Mouse (Mus musculus) embryonic facial prominence, embryonic 11.5 days (tissue): ENCODE data around the gene Pax6. TPM values are rescaled to one million over a fixed set of nuclear protein-coding genes. Genes with fewer than 3 reads are reported as not detected.

Experiments
- ATAC-seq: fragments of 200-750 bp; cut with Nextera tagmentation; replicated peaks from 2 replicates; pipeline ENCODE4 v1.8.0; 2017; ENCODE audit warnings: low read depth; ENCODE audit not compliant: insufficient number of reproducible peaks, low FRiP score, low TSS enrichment
- DNase-seq: peaks from one replicate; pipeline ENCODE4 v3.0.0-alpha.2; 2015; ENCODE audit warnings: low spot score
- H3K27ac ChIP-seq: fragments of 300-500 bp; sonication (generic); replicated peaks from 2 replicates; pipeline ENCODE4 v1.5.1; 2014; ENCODE audit warnings: mild to moderate bottlenecking, low read depth, low read length, control low read depth
- H3K27me3 ChIP-seq: fragments of 300-500 bp; sonication (generic); 2 replicates; pipeline ENCODE4 v1.6.1; 2014; ENCODE audit warnings: mild to moderate bottlenecking, low read length, moderate library complexity, mixed read lengths; ENCODE audit not compliant: control insufficient read depth, insufficient read depth
- H3K36me3 ChIP-seq: fragments of 300-500 bp; sonication (generic); replicated peaks from 2 replicates; pipeline ENCODE4 v1.6.1; 2014; ENCODE audit warnings: low read depth, mild to moderate bottlenecking, low read length, moderate library complexity, mixed read lengths; ENCODE audit not compliant: control insufficient read depth, insufficient read depth
- H3K4me1 ChIP-seq: fragments of 300-500 bp; sonication (generic); 2 replicates; pipeline ENCODE4 v1.6.1; 2014; ENCODE audit warnings: low read length, mixed read lengths; ENCODE audit not compliant: control insufficient read depth, insufficient read depth
- H3K4me2 ChIP-seq: fragments of 300-500 bp; sonication (generic); 2 replicates; pipeline ENCODE4 v1.6.1; 2014; ENCODE audit warnings: low read depth, mild to moderate bottlenecking, control low read depth, low read length, moderate library complexity
- H3K4me3 ChIP-seq: fragments of 300-500 bp; sonication (generic); 2 replicates; pipeline ENCODE4 v1.5.1; 2014; ENCODE audit warnings: low read depth, low read length, control low read depth
- H3K9ac ChIP-seq: fragments of 300-500 bp; sonication (generic); replicated peaks from 2 replicates; pipeline ENCODE4 v1.6.1; 2014; ENCODE audit warnings: mild to moderate bottlenecking, control low read depth, low read length
- H3K9me3 ChIP-seq: fragments of 300-500 bp; sonication (generic); replicated peaks from 2 replicates; pipeline ENCODE4 v1.6.1; 2016; ENCODE audit warnings: mild to moderate bottlenecking, low read length, inconsistent platforms, mixed read lengths; ENCODE audit not compliant: control insufficient read depth
- WGBS: fragments of 180-500 bp; shearing (Covaris S2); extraction: QIAGEN DNeasy Blood & Tissue Kit; methylation state at CpG from one replicate; pipeline ENCODE4 v1.1.7; 2014; 5-methylcytosine and 5-hydroxymethylcytosine counted together
- polyA plus RNA-seq: library from polyadenylated mRNA; unstranded; fragments of >200 nt; fragmentation: Nextera tagmentation; extraction: Ambion mirVana; gene quantifications from 2 replicates; pipeline ENCODE4 v1.2.1, GENCODE M21; 2014

Pax6 gene
- polyA plus RNA-seq, 1 experiment from 2014 or later: 13.9 TPM

DNA sequence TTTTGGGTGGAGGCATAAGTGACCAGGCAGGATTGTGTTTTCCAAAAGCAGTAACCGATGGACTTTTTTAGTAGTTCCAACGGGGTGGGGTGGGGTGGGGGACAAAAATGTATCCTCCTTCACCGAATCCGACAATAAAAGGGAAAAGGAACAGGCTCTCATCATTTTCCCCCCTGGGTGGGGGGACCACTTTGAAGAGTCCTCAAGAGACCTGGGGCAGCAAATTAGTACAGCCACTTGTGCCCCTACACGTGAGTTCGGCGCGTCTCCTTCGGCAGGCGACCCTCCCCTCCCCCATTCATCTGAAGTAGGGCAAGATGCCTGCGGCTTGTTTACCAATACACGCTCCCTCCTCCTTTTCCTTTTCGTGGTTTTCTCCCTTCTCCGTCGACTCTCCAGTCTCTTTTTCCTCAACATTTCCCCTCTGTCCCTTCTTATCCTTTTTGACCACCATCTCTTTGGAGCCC is 20.6 kb downstream of the Pax6 start:
- H3K4me3 ChIP-seq: no peak overlapping the region
- no peak overlapping the region; the same call in 1 of the 2 replicates for H3K4me2 ChIP-seq
- no peak overlapping the region for H3K27ac ChIP-seq
- ATAC-seq: no peak
- no peaks in the 10 kb centered on the region; the same call in 1 of the 2 replicates for H3K4me1 ChIP-seq
- H3K27me3 ChIP-seq: peaks cover 78% of the 10 kb centered on the region
- H3K9me3 ChIP-seq: no peaks in the 10 kb centered on the region
- peak; percentile 31 for DNase-seq
- under 1% methylated on average over 15 of the region's 15 CpGs for WGBS
- no peak overlapping the region for H3K9ac ChIP-seq
- no peaks in the 10 kb centered on the region for H3K36me3 ChIP-seq

DNA sequence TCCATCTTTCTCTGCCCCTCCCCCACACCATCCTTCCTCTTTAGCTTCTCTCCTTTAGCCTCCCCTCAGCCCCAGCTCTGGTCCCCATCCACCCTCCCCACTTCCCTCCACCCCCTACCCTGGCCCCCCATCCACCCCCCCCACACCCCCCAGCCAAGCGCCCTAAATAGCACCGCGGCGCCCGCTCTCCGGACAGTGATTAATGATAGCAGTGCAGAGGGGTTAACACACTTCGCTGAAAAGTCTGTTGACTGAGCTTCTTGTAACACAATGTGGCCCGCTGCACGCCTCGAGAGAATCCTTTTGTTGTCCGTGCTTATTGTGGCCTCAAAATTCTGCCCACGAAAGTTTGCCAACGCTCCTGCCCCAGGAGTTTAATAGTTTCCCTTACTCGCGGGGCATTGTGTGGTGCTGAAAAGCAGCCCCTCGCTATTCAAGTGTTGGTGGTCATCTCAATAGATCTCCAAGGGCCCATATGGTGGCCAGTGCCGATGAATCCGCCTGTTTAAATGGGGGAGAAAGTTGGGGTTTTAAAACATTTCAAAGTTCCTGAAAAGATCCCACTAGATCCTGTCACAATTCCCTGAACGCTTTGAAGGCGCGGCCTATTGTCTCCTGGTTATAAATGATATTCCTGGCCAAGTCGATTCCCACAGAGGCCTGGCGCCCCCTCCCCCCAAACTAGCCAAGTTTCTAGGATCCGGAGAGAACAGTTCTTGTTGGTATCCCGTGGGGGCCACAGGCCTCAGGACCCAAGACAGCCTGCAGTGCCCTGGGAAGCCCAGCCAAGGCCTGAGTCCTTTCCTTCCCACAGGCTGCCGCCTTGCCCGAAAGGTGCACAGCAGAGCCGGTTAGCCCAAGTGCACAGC is 21.3 kb downstream of the Pax6 start:
- ATAC-seq (peak; percentile 32), DNase-seq (peak; percentile 30)
- Histone ChIP-seq H3K27me3 (peaks cover 75% of the 10 kb centered on the region), H3K9ac (no peak overlapping the region), H3K36me3 (no peaks in the 10 kb centered on the region), H3K4me2 (no peak overlapping the region; the same call in 1 of the 2 replicates), H3K4me3 (0 out of 2 replicates have a peak overlapping the region, but pooled peaks have one; percentile 8), H3K9me3 (no peaks in the 10 kb centered on the region), H3K4me1 (no peaks in the 10 kb centered on the region; the same call in 1 of the 2 replicates), H3K27ac (no peak overlapping the region)
- WGBS: 2% methylated on average over 28 of the region's 28 CpGs

DNA sequence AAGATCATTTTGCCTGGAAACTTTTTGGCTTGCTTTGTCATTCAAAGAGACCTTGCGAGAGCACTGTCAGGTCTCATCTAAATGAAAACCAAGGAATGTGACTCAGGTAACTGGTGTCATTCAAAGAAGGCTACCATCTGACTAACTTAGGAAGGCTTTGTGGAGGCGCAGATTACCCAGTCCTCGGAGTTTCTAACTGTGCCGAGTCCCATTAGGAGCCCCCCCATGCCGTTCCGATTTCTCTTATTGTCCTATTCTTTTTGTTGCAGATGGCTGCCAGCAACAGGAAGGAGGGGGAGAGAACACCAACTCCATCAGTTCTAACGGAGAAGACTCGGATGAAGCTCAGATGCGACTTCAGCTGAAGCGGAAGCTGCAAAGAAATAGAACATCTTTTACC is 22.6 kb downstream of the Pax6 start:
- no peaks in the 10 kb centered on the region for H3K36me3 ChIP-seq
- no peak for ATAC-seq
- no peaks in the 10 kb centered on the region for H3K9me3 ChIP-seq
- H3K4me2 ChIP-seq: no peak overlapping the region
- WGBS: 7% methylated on average over 10 of the region's 10 CpGs
- H3K9ac ChIP-seq: no peak overlapping the region
- no peaks in the 10 kb centered on the region; the same call in 1 of the 2 replicates for H3K4me1 ChIP-seq
- H3K27ac ChIP-seq: no peak overlapping the region
- peaks cover 62% of the 10 kb centered on the region for H3K27me3 ChIP-seq
- H3K4me3 ChIP-seq: no peak overlapping the region
- peak; percentile 11 for DNase-seq

DNA sequence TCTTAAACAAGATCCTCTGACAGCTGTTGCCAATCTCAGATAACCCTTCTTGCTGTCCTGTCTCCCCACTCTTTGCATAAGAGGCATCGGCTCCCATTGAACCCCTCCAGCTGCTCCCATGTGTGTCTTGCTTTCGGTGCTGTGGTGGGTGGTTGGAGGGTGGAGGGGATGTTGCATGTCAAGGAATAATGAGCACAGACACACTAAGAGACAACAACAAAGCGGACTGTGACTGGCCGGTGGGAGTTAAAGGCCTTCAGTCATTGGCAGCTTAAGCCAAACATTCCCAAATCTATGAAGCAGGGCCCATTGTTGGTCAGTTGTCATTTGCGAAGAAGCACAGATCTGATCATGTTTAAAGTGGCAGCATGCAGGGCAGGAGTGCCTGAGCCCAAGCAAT is 29.0 kb downstream of the Pax6 start:
- H3K9me3 ChIP-seq: no peaks in the 10 kb centered on the region
- ATAC-seq (no peak; the same call in 1 of the 2 replicates), DNase-seq (no peak)
- 77% methylated on average over 5 of the region's 5 CpGs for WGBS
- H3K36me3 ChIP-seq: no peaks in the 10 kb centered on the region
- H3K27me3 ChIP-seq: peaks cover 2% of the 10 kb centered on the region; the same call in 1 of the 2 replicates
- H3K27ac ChIP-seq: no peak overlapping the region
- no peak overlapping the region for H3K4me2 ChIP-seq
- H3K9ac ChIP-seq: no peak overlapping the region
- no peak overlapping the region for H3K4me3 ChIP-seq
- no peaks in the 10 kb centered on the region for H3K4me1 ChIP-seq

DNA sequence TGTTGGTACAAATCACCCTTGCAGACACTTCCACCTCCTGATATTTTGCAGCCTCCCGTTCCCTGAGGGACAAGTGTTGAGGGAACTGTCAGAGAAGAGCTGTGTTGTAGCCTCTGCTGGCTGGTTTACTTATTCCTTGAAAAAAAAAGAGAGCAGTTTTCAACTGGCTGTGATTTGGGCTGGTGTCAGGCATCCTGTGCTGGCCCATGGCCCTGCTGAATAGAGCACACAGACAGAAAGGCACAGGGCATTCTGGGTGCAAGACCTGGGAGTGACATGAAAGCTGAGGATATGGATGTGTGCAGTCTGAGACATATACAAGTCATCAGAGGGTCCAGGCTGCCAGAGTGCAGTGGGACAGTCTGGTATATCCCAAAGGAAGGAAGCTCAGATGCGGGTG is 29.9 kb downstream of the Pax6 start:
- no peaks in the 10 kb centered on the region for H3K9me3 ChIP-seq
- no peak overlapping the region for H3K4me2 ChIP-seq
- H3K4me3 ChIP-seq: no peak overlapping the region
- no peaks in the 10 kb centered on the region for H3K4me1 ChIP-seq
- H3K9ac ChIP-seq: no peak overlapping the region
- no peaks in the 10 kb centered on the region for H3K36me3 ChIP-seq
- no peak for DNase-seq
- ATAC-seq: no peak; the same call in 1 of the 2 replicates
- WGBS: 68% methylated on average over 2 of the region's 2 CpGs
- H3K27me3 ChIP-seq: no peaks in the 10 kb centered on the region
- no peak overlapping the region for H3K27ac ChIP-seq

DNA sequence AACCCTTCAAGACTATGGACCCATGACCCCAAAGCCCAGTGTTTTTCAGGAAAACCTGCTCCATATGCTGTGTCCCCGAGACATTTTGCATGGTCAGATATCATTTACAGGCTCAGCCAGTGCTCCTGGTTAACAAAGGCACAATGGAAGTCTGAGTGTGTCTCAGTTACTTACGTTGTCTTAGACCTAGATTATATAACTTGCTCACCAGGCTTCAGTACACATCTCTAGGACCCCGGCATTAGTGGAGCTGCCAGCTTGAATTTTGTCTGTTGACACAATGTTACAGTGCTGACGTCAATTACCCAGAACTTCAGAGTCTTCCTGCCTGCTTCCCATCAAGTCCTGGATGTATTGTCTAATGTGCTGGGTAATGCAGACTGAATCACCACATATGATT is 33.1 kb downstream of the Pax6 start:
- DNase-seq (peak; percentile 35), ATAC-seq (no peak)
- Histone ChIP-seq H3K4me1 (no peaks in the 10 kb centered on the region), H3K9ac (no peak overlapping the region), H3K27ac (no peak overlapping the region), H3K9me3 (no peaks in the 10 kb centered on the region), H3K4me3 (no peak overlapping the region), H3K27me3 (no peaks in the 10 kb centered on the region), H3K36me3 (no peaks in the 10 kb centered on the region), H3K4me2 (no peak overlapping the region)
- 50% methylated on average over 4 of the region's 4 CpGs for WGBS

DNA sequence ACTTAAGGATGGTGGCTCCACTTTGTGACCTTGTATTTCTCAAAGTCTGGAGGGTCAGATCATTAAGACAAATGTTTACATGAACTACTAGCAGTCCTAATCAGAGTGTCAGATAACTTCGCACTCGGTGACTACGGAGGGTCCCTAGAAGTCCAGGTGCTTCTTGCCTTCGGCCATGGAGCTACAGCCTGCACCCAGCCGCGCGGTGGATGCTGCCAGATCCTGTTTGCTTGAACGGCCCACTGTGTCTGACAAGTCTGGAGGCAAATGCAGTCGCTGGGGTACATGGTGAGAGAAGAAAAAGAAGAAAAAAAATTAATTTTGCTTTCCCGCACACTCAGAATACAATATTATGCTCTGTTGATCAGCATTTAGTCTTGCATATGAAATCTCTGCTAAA is 33.9 kb downstream of the Pax6 start:
- Histone ChIP-seq H3K27me3 (no peaks in the 10 kb centered on the region), H3K36me3 (no peaks in the 10 kb centered on the region), H3K27ac (no peak overlapping the region), H3K9ac (no peak overlapping the region), H3K4me1 (no peaks in the 10 kb centered on the region), H3K9me3 (no peaks in the 10 kb centered on the region), H3K4me2 (no peak overlapping the region), H3K4me3 (no peak overlapping the region)
- WGBS: 70% methylated on average over 10 of the region's 10 CpGs
- ATAC-seq (no peak), DNase-seq (no peak)

DNA sequence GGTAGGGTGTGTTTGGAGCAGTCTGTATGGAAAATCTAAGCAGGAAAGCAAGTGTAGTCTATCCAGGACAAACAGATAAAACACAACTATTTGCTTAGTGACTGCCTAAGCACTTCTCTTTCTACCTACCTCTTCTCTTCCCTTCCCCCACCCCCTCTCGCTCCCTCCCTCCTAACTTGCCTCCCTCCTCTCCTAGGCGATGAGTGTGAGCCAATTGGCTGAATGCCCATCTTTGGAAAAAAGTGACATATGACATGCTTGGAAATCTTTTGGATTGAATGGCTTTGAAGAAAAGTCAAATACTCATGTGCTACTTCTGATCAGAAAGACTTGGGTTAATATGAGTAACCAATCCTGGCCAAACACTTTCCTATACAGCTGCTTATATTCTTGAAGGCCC is 36.6 kb downstream of the Pax6 start:
- DNase-seq: no peak
- Histone ChIP-seq H3K9me3 (no peaks in the 10 kb centered on the region), H3K36me3 (no peaks in the 10 kb centered on the region), H3K4me1 (no peaks in the 10 kb centered on the region), H3K4me2 (no peak overlapping the region), H3K4me3 (no peak overlapping the region), H3K27me3 (no peaks in the 10 kb centered on the region), H3K27ac (no peak overlapping the region), H3K9ac (no peak overlapping the region)
- 82% methylated on average over 2 of the region's 2 CpGs for WGBS
- ATAC-seq: no peak
